Mouse (Mus musculus): Measurements from ENCODE around the gene Ccdc3. TPM values are rescaled to one million over a fixed set of nuclear protein-coding genes. Genes with fewer than 3 reads are reported as not detected.
"Not testable (repeated sequence)": the region's sequence is repeated elsewhere in the genome, so short reads cannot be mapped to it uniquely, and the experiment has no call there.

The Ccdc3 gene
- polyA plus RNA-seq (2012; rRNA removed): 3.0 and 5.8 TPM in 2 replicates

DNA sequence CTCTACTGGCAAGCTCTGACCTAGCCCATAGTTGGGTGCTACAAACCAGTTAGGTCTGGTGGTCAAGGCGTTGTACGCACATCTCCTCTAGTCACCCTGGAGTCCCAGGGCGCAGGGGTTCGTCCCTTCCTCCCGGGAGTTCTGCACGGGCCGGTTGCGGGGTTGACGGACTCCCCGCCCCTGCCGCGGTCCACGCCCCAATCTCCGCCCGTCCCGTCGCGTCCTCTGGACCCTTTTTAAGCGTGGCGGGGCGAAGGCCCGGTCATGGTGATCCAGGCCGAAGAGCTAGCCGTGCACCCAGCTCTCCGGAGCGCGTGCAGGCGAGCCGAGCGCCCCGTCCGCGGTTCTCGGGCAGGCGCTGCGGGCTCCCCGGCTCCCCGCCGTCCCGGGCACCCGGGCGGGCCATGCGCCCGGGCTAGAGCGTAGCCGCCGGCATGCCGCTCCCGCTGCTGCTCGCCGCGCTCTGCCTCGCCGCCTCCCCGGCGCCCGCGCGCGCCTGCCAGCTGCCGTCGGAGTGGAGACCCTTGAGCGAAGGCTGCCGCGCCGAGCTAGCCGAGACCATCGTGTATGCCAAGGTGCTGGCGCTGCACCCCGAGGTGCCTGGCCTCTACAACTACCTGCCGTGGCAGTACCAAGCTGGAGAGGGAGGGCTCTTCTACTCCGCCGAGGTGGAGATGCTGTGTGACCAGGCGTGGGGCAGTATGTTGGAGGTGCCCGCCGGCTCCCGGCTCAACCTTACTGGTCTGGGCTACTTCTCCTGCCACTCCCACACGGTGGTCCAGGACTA is at the start of gene Ccdc3:
TSS of gene Ccdc3 (plus strand) at position 277 of the 787 bp plus-strand sequence.
- Histone ChIP-seq H3K4me1 (ENCODE audit: control insufficient read depth, insufficient read depth, low read length) (no peaks in the 10 kb centered on the region), H3K4me3 (replicated peaks; ENCODE audit: extremely low read depth, low read depth, low read length) (no peak within 1 kb of the TSS)
- TF ChIP-seq POLR2A (IDR thresholded peaks at IDR 0.05; ENCODE audit: borderline replicate concordance, extremely low read depth, low read depth, low read length): no peak
- no peak for TF ChIP-seq CTCF (IDR thresholded peaks at IDR 0.05; ENCODE audit: insufficient read depth, low read length)
- 1% methylated on average over 78 of the region's 78 CpGs for WGBS
- DNase-seq: no peak

DNA sequence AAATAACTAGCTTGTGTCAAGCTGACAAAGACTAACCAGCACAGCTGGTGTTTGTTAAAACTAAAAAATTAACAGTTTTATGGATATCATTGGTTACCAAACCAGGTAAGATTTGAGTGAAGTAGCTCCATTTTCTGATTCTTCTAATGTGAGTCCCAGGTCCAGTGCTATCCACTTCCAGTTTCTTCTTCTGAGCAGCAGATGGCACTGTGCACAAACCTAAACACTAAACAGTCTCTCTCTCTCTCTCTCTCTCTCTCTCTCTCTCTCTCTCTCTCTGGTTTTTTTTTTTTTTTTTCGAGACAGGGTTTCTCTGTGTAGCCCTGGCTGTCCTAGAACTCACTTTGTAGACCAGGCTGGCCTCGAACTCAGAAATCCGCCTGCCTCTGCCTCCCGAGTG is 47.2 kb upstream of the Ccdc3 start:
- WGBS: 82% methylated on average over 3 of the region's 4 CpGs
- H3K4me1 ChIP-seq (ENCODE audit: control insufficient read depth, insufficient read depth, low read length); H3K4me3 ChIP-seq (replicated peaks; ENCODE audit: extremely low read depth, low read depth, low read length); DNase-seq: not testable (repeated sequence)

DNA sequence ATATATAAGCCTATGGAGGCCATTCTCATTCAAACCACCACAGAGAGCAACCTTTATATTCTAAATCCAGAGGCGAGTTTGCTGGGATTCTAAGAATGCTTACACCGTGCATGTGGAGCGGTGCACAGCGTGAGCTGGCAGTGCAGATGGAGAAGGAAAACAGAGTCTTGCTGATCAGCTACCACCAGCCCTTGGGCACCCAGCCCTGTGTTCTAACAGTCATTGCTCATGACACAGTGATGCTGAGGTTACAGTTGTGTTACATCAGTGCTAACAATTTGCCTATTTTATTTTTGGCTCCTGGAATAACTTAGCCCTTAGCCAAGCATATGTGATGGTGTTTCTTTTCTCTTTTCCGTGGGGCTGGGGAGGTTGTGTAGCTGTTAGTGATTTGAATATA is 42.7 kb upstream of the Ccdc3 start:
- 80% methylated on average over 5 of the region's 5 CpGs for WGBS
- Histone ChIP-seq H3K4me3 (replicated peaks; ENCODE audit: extremely low read depth, low read depth, low read length) (no peak overlapping the region), H3K4me1 (ENCODE audit: control insufficient read depth, insufficient read depth, low read length) (no peaks in the 10 kb centered on the region)
- TF ChIP-seq CTCF (IDR thresholded peaks at IDR 0.05; ENCODE audit: insufficient read depth, low read length) (no peak), POLR2A (IDR thresholded peaks at IDR 0.05; ENCODE audit: borderline replicate concordance, extremely low read depth, low read depth, low read length) (no peak)
- no peak for DNase-seq

DNA sequence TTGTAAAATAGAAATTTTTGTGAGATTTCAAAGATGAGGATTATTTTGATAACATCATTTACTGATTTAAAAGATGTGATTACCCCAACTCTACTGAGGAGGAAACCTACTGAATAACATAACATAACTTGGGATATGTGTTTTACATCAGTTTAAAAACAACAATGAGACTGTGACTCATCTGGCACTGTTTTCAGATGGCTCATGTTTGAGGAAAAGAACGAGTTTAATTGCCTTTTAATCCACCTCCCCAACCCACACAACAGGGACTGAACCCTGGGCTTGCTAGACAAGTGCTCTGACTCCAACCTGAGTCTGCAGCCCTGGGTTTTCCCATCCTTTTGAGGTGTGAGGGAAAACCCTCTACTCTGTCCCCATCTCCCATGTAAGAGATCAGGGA is 42.3 kb upstream of the Ccdc3 start:
- Histone ChIP-seq H3K4me1 (ENCODE audit: control insufficient read depth, insufficient read depth, low read length) (no peaks in the 10 kb centered on the region), H3K4me3 (replicated peaks; ENCODE audit: extremely low read depth, low read depth, low read length) (no peak overlapping the region)
- no peak for DNase-seq
- 11% methylated on average over 1 of the region's 1 CpGs for WGBS
- TF ChIP-seq POLR2A (IDR thresholded peaks at IDR 0.05; ENCODE audit: borderline replicate concordance, extremely low read depth, low read depth, low read length) (no peak), CTCF (IDR thresholded peaks at IDR 0.05; ENCODE audit: insufficient read depth, low read length) (no peak)

DNA sequence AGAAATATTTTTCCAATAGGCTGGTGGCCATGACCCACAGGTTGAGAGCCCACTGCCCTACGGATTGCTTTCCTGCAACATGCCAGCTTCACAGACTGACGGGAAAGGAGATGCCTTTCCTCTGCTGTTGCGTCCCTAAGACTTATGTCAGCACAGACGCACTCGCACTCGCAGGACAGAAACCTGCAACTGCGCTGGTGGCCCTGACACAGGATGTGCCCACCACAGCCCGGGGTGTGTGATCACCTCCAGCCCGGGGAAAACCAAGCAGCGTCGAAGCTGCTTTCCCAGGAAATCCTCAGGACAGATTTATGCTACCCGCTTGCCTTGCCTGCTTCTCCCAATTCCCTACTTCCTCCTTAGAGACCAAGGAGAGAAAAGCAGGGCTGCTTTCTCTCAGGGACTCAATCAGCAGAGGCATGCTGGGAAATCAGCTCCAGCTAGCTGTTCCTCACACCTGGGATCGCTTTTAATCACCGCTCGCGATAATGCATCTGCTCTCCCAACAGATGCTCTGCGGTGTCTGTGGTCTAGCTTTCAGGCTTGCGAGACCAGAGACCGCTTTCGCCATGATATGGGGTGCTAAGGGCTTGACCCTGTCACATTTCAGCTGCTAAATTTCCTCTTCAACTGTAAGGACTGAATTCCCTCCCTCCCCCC is 39.7 kb upstream of the Ccdc3 start:
- no peaks in the 10 kb centered on the region for H3K4me1 ChIP-seq (ENCODE audit: control insufficient read depth, insufficient read depth, low read length)
- H3K4me3 ChIP-seq (replicated peaks; ENCODE audit: extremely low read depth, low read depth, low read length): no peak overlapping the region
- no peak for DNase-seq
- 13% methylated on average over 20 of the region's 20 CpGs for WGBS
- TF ChIP-seq CTCF (IDR thresholded peaks at IDR 0.05; ENCODE audit: insufficient read depth, low read length) (no peak), POLR2A (IDR thresholded peaks at IDR 0.05; ENCODE audit: borderline replicate concordance, extremely low read depth, low read depth, low read length) (no peak)

DNA sequence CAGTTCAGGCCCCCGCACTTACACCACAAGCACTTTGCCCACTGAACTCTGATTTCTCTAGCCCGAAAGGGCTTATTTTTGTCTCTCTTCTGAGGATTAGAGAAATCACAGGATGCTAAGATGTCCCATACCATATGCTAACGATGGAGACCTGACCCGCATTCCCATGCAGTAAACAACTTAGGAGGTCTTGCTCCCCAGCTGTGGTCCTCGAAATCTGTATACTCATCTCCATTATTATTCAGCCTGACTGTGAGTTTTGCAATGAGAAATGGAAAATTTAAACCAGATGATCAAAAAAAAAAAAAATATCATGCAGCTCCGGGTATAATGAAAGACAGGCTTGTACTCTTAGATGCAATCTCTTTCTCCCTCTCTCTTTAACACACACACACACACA is 38.4 kb upstream of the Ccdc3 start:
- Histone ChIP-seq H3K4me3 (replicated peaks; ENCODE audit: extremely low read depth, low read depth, low read length) (no peak overlapping the region), H3K4me1 (ENCODE audit: control insufficient read depth, insufficient read depth, low read length) (no peaks in the 10 kb centered on the region)
- TF ChIP-seq CTCF (IDR thresholded peaks at IDR 0.05; ENCODE audit: insufficient read depth, low read length) (no peak), POLR2A (IDR thresholded peaks at IDR 0.05; ENCODE audit: borderline replicate concordance, extremely low read depth, low read depth, low read length) (no peak)
- WGBS: 81% methylated on average over 6 of the region's 6 CpGs
- DNase-seq: no peak

DNA sequence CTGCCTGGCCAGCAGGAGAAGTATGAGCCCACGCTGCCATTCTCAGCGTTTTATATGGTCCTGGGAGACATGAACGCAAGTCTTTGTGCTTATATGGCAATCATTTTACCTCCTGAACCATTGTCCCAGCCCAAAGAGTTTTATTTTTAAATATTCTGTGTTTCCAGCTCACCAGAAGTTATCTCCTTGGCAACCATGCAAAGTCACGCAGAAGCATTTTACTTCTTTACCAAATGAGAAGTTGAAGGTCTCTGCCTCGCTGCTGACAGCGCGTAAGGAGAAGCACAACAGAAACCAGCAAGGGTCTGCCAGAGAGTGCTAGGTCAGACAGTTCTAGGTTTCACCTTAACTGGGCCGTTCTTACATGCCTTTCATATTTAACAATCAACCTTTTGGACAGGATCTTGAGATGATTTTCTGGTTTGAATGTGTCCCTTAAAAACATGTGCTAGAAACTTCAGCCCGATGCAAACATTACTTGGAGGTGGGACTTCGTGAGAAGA is 35.8 kb upstream of the Ccdc3 start:
- no peaks in the 10 kb centered on the region for H3K4me1 ChIP-seq (ENCODE audit: control insufficient read depth, insufficient read depth, low read length)
- DNase-seq: no peak
- TF ChIP-seq CTCF (IDR thresholded peaks at IDR 0.05; ENCODE audit: insufficient read depth, low read length): no peak
- TF ChIP-seq POLR2A (IDR thresholded peaks at IDR 0.05; ENCODE audit: borderline replicate concordance, extremely low read depth, low read depth, low read length): no peak
- WGBS: 80% methylated on average over 10 of the region's 10 CpGs
- H3K4me3 ChIP-seq (replicated peaks; ENCODE audit: extremely low read depth, low read depth, low read length): no peak overlapping the region

DNA sequence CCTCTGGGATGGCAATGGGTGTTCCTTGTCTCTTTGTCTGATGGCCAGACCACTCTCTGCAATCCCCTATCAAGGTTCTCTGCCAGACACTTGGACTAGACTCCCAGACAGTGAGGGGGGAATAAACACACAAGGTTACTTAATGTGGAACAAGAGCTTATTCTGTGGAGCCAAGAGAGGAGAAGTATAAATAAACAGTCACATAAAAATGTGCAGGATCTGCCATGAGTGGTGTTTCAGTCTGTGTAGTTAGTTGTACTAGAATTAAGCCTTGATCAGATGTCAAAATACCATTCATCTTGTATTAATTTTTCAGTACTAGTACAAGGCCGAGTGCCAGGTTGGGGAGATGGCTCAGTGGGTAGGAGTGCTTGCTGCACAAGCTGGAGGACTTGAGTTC is 34.7 kb upstream of the Ccdc3 start:
- WGBS: 47% methylated on average over 1 of the region's 1 CpGs
- Histone ChIP-seq H3K4me1 (ENCODE audit: control insufficient read depth, insufficient read depth, low read length) (no peaks in the 10 kb centered on the region), H3K4me3 (replicated peaks; ENCODE audit: extremely low read depth, low read depth, low read length) (no peak overlapping the region)
- no peak for DNase-seq
- TF ChIP-seq POLR2A (IDR thresholded peaks at IDR 0.05; ENCODE audit: borderline replicate concordance, extremely low read depth, low read depth, low read length) (no peak), CTCF (IDR thresholded peaks at IDR 0.05; ENCODE audit: insufficient read depth, low read length) (no peak)

DNA sequence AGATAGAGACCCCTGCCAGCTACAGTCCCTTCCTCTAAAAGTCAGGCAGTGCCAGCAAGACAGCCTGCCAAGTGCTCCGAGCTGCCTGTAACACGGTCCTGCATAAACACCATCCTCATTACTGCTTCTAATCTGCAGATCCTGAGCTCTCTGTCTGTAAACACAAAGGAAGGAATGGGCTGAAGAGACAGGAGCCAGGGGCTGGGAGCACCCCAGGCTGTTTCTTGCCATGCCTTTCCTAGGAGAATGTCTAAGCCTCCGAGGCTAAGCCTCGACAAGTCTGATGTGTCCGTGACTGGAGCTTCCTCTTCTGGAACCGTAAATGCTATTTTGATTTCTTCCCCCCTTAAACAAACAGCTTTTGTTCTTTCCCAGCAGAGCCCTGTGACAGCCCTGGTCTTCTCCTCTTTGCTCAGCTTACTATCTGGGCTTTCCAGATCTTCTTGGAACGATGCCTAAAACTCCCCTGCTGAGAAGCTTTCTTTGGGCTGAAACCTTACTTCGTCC is 24.7 kb upstream of the Ccdc3 start:
- 14% methylated on average over 8 of the region's 8 CpGs for WGBS

DNA sequence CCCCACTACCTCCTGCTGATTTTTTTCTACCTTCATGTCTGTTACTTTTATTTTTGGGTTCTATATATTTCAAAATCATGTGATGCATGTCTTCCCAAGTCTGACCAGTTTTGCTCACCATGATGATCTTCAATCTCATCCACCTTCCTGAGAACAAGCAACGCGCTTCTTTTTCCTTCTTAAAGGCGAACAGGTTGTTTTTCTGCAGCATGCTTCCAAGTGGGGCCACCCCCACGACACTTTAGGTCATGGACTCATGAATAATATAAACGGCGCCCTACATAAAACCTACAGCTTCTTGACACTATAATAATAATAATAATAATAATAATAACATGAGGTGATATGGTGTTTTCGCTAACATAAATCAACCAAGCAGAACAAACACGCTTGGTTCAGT is 23.2 kb upstream of the Ccdc3 start:
- no peak for TF ChIP-seq POLR2A (IDR thresholded peaks at IDR 0.05; ENCODE audit: borderline replicate concordance, extremely low read depth, low read depth, low read length)
- TF ChIP-seq CTCF (IDR thresholded peaks at IDR 0.05; ENCODE audit: insufficient read depth, low read length): no peak
- no peak overlapping the region for H3K4me3 ChIP-seq (replicated peaks; ENCODE audit: extremely low read depth, low read depth, low read length)
- DNase-seq: no peak
- WGBS: 94% methylated on average over 8 of the region's 8 CpGs
- H3K4me1 ChIP-seq (ENCODE audit: control insufficient read depth, insufficient read depth, low read length): no peaks in the 10 kb centered on the region

More for the DNA sequence above, 24.7 kb upstream of the Ccdc3 start:
- no peak overlapping the region for H3K4me3 ChIP-seq (replicated peaks; ENCODE audit: extremely low read depth, low read depth, low read length)
- no peaks in the 10 kb centered on the region for H3K4me1 ChIP-seq (ENCODE audit: control insufficient read depth, insufficient read depth, low read length)
- no peak for DNase-seq
- no peak for TF ChIP-seq POLR2A (IDR thresholded peaks at IDR 0.05; ENCODE audit: borderline replicate concordance, extremely low read depth, low read depth, low read length)
- no peak for TF ChIP-seq CTCF (IDR thresholded peaks at IDR 0.05; ENCODE audit: insufficient read depth, low read length)
